Mouse (Mus musculus) kidney, embryonic 16.5 days (tissue): ENCODE results near the gene Slc22a12. TPM values are rescaled to one million over a fixed set of nuclear protein-coding genes. Genes with fewer than 3 reads are reported as not detected.
A peak's percentile ranks its signal among the peaks of the same experiment; 100 is the strongest.

Experiments
- ATAC-seq: fragments of 200-750 bp; cut with Nextera tagmentation; 2 replicates; pipeline ENCODE4 v1.8.0; 2017; ENCODE audit warnings: moderate TSS enrichment; ENCODE audit not compliant: low FRiP score, low TSS enrichment
- H3K27ac ChIP-seq: fragments of 300-500 bp; sonication (generic); 2 replicates; pipeline ENCODE4 v1.5.1; 2014; ENCODE audit warnings: low read length
- H3K27me3 ChIP-seq: fragments of 300-500 bp; sonication (generic); 2 replicates; pipeline ENCODE4 v1.6.1; 2014; ENCODE audit warnings: low read length, control low read depth, mixed read lengths; ENCODE audit not compliant: insufficient read depth
- H3K36me3 ChIP-seq: fragments of 300-500 bp; sonication (generic); 2 replicates; pipeline ENCODE4 v1.6.1; 2014; ENCODE audit warnings: low read length, control low read depth, mixed read lengths; ENCODE audit not compliant: insufficient read depth
- H3K4me1 ChIP-seq: fragments of 300-500 bp; sonication (generic); 2 replicates; pipeline ENCODE4 v1.6.1; 2014; ENCODE audit warnings: low read length, control low read depth, mixed read lengths; ENCODE audit not compliant: insufficient read depth
- H3K4me2 ChIP-seq: fragments of 300-500 bp; sonication (generic); replicated peaks from 2 replicates; pipeline ENCODE4 v1.6.1; 2014; ENCODE audit warnings: low read depth, low read length
- H3K4me3 ChIP-seq: fragments of 300-500 bp; sonication (generic); 2 replicates; pipeline ENCODE4 v1.5.1; 2014; ENCODE audit warnings: mild to moderate bottlenecking, low read length
- H3K9ac ChIP-seq: fragments of 300-500 bp; sonication (generic); replicated peaks from 2 replicates; pipeline ENCODE4 v1.6.1; 2014; ENCODE audit warnings: low read length
- H3K9me3 ChIP-seq: fragments of 300-500 bp; sonication (generic); 2 replicates; pipeline ENCODE4 v1.6.1; 2016; ENCODE audit warnings: low read length, control low read depth
- WGBS: fragments of 180-500 bp; shearing (Covaris S2); extraction: QIAGEN DNeasy Blood & Tissue Kit; methylation state at CpG from one replicate; pipeline ENCODE4 v1.1.7; 2014; 5-methylcytosine and 5-hydroxymethylcytosine counted together
- polyA plus RNA-seq: library from polyadenylated mRNA; unstranded; fragments of >200 nt; fragmentation: Nextera tagmentation; extraction: Ambion mirVana; gene quantifications from 2 replicates; pipeline ENCODE4 v1.2.1, GENCODE M21; 2015

The Slc22a12 gene
- polyA plus RNA-seq, 1 experiment from 2014 or later, result 27.4 TPM

DNA sequence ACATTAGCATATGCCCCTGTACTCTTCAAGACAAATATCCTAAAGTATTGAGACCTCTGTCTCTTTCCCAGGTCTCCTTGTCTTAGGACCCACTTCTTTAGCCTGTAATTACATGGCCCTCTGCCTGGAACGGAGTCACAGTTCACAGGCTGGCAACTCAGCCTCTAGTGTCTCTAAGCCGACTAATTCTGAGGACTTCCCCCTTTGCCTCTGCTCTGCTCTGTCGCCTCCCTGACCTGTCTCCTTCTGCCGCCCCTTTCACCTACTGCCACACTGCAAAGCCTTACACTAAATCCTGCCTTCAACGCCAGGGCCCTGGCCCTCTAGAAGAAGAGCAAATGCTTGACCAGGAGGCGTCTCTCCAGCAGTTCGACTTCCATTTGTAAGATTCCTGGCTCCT, 686 bp upstream of the Slc22a12 start:
- Histone ChIP-seq H3K36me3 (no peaks in the 10 kb centered on the region), H3K4me3 (no peak overlapping the region), H3K4me1 (no peaks in the 10 kb centered on the region), H3K27me3 (no peaks in the 10 kb centered on the region), H3K4me2 (no peak overlapping the region), H3K9me3 (no peaks in the 10 kb centered on the region), H3K27ac (peak overlapping the region; percentile 59), H3K9ac (no peak overlapping the region)
- peak; percentile 57 for ATAC-seq
- WGBS, result 26% methylated on average over 7 of the region's 7 CpGs

DNA sequence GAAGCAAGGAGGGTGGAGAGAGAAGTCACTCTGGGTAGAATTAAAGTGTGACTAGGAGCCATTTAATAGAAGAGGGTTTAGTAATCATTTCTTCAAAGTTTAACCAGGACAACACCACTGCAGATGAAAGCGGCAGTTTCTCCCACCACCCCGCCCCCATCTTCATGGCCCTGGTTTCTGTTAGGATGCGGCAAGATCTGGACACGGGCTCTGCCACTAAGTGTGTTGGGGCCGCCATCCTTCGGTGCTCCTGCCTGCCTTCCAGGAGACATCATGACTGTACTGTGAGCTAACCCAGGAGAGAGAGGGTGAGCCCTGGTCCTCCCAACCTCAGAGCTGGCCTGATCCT, 177 bp upstream of the Slc22a12 start:
- H3K27ac ChIP-seq, result peak overlapping the region; percentile 59
- no peak overlapping the region for H3K9ac ChIP-seq
- ATAC-seq, result peak; percentile 28
- H3K4me2 ChIP-seq, result no peak overlapping the region
- no peaks in the 10 kb centered on the region for H3K36me3 ChIP-seq
- H3K27me3 ChIP-seq, result no peaks in the 10 kb centered on the region
- H3K4me3 ChIP-seq, result no peak overlapping the region
- WGBS, result 90% methylated on average over 6 of the region's 6 CpGs
- no peaks in the 10 kb centered on the region for H3K9me3 ChIP-seq
- no peaks in the 10 kb centered on the region for H3K4me1 ChIP-seq

DNA sequence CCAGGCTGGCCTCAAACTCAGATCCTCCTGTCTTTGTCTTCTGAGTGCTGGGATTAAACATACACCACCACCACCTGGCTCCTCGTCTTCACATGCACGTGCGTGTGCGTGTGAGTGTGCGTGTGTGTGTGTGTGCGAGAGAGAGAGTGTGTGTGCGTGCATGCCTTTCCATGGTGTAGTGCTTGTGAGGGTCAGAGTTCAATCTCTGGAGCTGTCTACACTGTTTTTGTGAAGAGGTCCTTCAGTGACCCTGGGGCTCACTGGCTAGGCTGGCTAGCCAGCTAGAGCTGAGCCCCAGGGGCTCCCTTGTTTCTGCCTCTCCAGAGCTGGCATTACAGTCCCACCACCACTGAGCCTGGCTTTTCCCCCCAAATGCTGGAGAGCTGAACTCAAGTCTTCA, 1.3 kb downstream of the Slc22a12 start:
- Histone ChIP-seq H3K27ac (no peak overlapping the region), H3K36me3 (no peaks in the 10 kb centered on the region), H3K27me3 (no peaks in the 10 kb centered on the region), H3K4me3 (peak overlapping the region; percentile 18), H3K9me3 (no peaks in the 10 kb centered on the region), H3K4me1 (no peaks in the 10 kb centered on the region), H3K4me2 (peak overlapping the region; percentile 14), H3K9ac (no peak overlapping the region)
- no peak for ATAC-seq
- 81% methylated on average over 7 of the region's 7 CpGs for whole genome bisulfite sequencing

DNA sequence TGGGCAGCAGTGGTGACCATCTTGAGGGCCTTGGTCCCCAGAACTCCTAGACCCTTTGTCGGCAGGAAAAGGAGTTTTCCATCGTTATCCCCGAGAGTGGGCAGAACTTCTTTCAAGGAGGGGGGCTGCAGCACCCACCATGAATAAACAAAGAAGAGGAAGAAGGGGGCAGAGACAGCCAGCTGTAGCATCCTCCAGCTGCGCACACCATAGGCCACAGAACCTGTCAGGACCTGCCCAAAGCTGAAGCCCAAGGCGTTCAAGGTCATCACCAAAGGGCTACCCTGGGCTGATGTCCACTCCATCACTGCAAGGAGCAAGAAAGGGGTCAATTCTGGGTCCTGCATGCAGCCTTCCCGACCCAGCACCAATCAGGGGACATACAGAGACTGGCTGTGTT, 2.6 kb downstream of the Slc22a12 start:
- H3K27ac ChIP-seq, result no peak overlapping the region
- no peak overlapping the region for H3K9ac ChIP-seq
- no peaks in the 10 kb centered on the region for H3K4me1 ChIP-seq
- H3K4me2 ChIP-seq, result peak overlapping the region; percentile 20; the same call in 1 of the 2 replicates
- ATAC-seq, result no peak
- no peak overlapping the region for H3K4me3 ChIP-seq
- H3K9me3 ChIP-seq, result no peaks in the 10 kb centered on the region
- H3K36me3 ChIP-seq, result no peaks in the 10 kb centered on the region
- no peaks in the 10 kb centered on the region for H3K27me3 ChIP-seq
- 68% methylated on average over 6 of the region's 6 CpGs for whole genome bisulfite sequencing

DNA sequence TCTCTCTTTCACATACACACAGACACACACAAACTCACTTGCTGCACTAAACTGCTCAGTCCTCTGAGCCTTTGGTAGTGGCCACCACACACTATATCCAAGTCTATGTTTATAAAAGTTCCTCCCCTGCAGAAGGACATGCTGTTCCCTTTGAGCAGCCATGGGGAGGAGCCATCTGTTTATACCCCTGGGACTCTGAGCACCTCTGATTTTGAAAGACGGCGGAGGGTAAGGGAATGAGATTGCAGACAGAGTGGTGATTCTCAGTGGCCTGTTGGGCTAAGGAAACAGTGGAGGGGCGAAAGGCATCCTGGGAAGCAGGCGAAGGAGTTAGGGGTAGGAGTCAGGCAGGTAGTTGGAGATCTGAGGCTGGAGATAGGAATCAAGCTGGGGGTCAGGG, 3.2 kb downstream of the Slc22a12 start:
- no peak overlapping the region for H3K27ac ChIP-seq
- no peaks in the 10 kb centered on the region for H3K36me3 ChIP-seq
- H3K4me1 ChIP-seq, result no peaks in the 10 kb centered on the region
- no peak for ATAC-seq
- no peaks in the 10 kb centered on the region for H3K9me3 ChIP-seq
- H3K9ac ChIP-seq, result no peak overlapping the region
- 0 out of 2 replicates have a peak overlapping the region, but pooled peaks have one; percentile 20 for H3K4me2 ChIP-seq
- H3K4me3 ChIP-seq, result no peak overlapping the region
- no peaks in the 10 kb centered on the region for H3K27me3 ChIP-seq
- WGBS, result 62% methylated on average over 4 of the region's 4 CpGs

DNA sequence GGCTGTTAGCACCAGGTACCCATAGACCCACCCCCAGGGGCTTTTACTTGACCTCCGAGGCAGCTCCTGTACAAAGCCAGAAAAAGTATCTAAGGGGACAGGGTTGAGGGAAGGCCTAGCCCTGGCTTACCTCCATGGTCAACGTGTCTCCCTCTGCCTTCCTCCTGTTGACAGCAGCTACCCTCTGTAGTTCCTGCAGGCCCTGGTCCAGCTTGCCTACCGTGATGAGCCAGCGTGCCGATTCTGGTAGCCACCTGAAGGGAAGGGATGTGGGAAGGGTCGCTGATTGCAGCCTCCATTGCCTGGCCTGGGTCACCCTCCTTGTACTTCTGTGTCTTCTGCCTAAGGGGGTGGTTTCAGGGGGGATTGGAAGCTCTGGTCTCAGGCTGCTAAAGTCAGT, 4.3 kb downstream of the Slc22a12 start:
- 87% methylated on average over 6 of the region's 6 CpGs for WGBS
- ATAC-seq, result no peak
- 0 out of 2 replicates have a peak, but pooled peaks cover under 1% of the 10 kb centered on the region for H3K27me3 ChIP-seq

DNA sequence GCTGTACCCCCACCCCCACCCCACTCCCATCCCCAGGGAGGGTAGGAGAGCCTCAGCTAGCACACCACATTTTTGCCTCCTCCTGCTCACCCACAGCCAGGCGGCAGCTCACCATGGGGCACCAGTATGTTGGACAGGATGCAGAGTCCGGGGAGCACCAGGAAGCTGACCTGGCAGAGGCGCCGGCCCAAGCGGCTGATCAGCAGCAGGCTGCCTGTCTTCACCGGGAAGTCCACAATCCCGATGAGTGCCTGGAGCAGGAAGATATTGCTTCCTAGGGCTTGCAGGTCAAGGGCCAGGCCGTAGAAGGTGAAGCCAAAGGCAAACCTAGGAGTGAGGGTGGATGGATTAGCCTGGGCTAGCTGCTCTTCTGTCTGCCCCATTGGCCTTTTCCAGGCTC, 5.3 kb downstream of the Slc22a12 start:
- Histone ChIP-seq H3K4me3 (no peak overlapping the region), H3K27ac (no peak overlapping the region), H3K27me3 (peaks cover 10% of the 10 kb centered on the region; the same call in 1 of the 2 replicates), H3K4me2 (no peak overlapping the region), H3K36me3 (no peaks in the 10 kb centered on the region), H3K9ac (no peak overlapping the region), H3K4me1 (peaks cover 9% of the 10 kb centered on the region), H3K9me3 (no peaks in the 10 kb centered on the region)
- ATAC-seq, result no peak
- WGBS, result 69% methylated on average over 8 of the region's 8 CpGs

More for the DNA sequence above, 4.3 kb downstream of the Slc22a12 start:
- Histone ChIP-seq H3K4me1 (no peaks in the 10 kb centered on the region), H3K4me3 (no peak overlapping the region), H3K9ac (no peak overlapping the region), H3K4me2 (no peak overlapping the region), H3K36me3 (no peaks in the 10 kb centered on the region), H3K27ac (no peak overlapping the region), H3K9me3 (no peaks in the 10 kb centered on the region)

DNA sequence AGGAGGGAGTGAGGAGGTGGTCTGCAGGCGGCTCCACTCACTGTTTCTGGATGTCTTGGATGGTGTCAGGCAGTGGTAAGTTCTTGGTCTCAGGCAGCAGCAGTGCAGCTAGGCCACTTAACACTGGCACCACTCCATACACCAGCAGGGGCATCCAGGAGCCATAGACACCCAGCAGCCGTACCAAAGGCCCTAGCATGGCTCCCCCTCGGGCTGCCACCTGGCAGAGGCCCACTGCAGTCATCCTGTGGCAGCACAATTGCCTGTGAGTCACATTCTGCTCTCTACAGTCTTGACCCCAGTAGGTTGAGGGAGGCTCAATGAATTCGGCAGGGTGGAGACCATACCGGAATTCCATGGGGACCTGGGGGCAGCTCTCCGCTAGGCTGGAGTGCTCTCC, 6.1 kb downstream of the Slc22a12 start:
- peaks cover 14% of the 10 kb centered on the region for H3K27me3 ChIP-seq
- H3K4me3 ChIP-seq, result no peak overlapping the region
- peaks cover 16% of the 10 kb centered on the region for H3K4me1 ChIP-seq
- H3K27ac ChIP-seq, result no peak overlapping the region
- H3K4me2 ChIP-seq, result no peak overlapping the region
- ATAC-seq, result no peak
- WGBS, result 83% methylated on average over 6 of the region's 6 CpGs
- no peaks in the 10 kb centered on the region for H3K9me3 ChIP-seq
- no peaks in the 10 kb centered on the region for H3K36me3 ChIP-seq
- no peak overlapping the region for H3K9ac ChIP-seq

DNA sequence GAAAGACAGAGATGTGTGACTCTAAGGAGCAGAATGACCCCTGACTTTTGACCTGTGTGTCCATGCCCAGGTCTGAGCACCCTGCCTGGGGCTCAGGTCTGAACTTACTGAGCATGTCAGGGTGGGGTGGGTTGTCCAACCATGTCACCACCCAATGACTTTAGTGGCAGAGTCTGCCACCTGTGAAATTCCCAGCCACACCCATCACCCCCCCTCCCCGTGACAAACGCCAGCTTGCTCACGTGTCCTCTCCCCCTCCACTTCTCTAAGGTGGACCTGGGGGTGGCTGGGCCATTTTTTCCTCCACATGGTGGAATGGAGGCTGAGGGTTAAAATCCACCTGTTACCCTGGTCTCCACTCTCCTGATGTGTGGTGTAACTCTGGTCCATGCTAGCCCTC, 6.6 kb downstream of the Slc22a12 start:
- peaks cover 21% of the 10 kb centered on the region for H3K4me1 ChIP-seq
- no peak overlapping the region for H3K4me3 ChIP-seq
- no peaks in the 10 kb centered on the region for H3K36me3 ChIP-seq
- H3K4me2 ChIP-seq, result no peak overlapping the region
- H3K9ac ChIP-seq, result no peak overlapping the region
- no peaks in the 10 kb centered on the region for H3K9me3 ChIP-seq
- H3K27me3 ChIP-seq, result peaks cover 19% of the 10 kb centered on the region
- H3K27ac ChIP-seq, result no peak overlapping the region
- no peak for ATAC-seq
- WGBS, result 63% methylated on average over 3 of the region's 3 CpGs

DNA sequence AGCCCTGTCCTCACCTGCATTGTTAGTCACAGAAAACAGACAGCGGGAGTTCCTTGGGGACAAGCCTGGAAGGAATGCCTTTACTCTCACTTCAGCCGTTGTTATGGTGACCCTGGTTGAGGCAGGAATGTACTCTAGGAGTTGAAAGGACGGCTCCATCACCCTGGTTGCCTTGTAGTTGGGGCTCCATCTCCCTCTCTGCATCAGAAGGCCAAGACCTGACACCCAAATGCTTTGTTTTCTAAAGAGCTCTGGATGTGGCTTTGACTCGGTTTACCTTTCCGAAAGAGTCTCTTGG, 8.8 kb downstream of the Slc22a12 start:
- Histone ChIP-seq H3K4me1 (peaks cover 38% of the 10 kb centered on the region), H3K9ac (no peak overlapping the region), H3K36me3 (no peaks in the 10 kb centered on the region), H3K4me3 (no peak overlapping the region), H3K9me3 (no peaks in the 10 kb centered on the region), H3K4me2 (no peak overlapping the region), H3K27me3 (peaks cover 20% of the 10 kb centered on the region), H3K27ac (no peak overlapping the region)
- 66% methylated on average over 5 of the region's 5 CpGs for WGBS
- no peak for ATAC-seq
